Mouse (Mus musculus) fat pad, adult 2 months (tissue): ENCODE results near the gene Arhgap22.

ENCODE experiments used
- DNase-seq: peaks from one replicate; pipeline ENCODE4 v3.0.0-alpha.2; 2011; ENCODE audit warnings: low read depth, low spot score; ENCODE audit errors: extremely low read depth

Arhgap22 gene

GRCm38 (mm10) chr14:33366891-33367777 is 153.3 kb downstream of the Arhgap22 start:
- no peak for DNase-seq

GRCm38 (mm10) chr14:33369375-33369774 is 155.5 kb downstream of the Arhgap22 start:
- no peak for DNase-seq

GRCm38 (mm10) chr14:33370056-33370455 is 156.2 kb downstream of the Arhgap22 start:
- no peak for DNase-seq

GRCm38 (mm10) chr14:33371248-33371647 is 157.4 kb downstream of the Arhgap22 start:
- no peak for DNase-seq

- DNase-seq = no peak
These were observed 159.4 kb downstream of the Arhgap22 start for GRCm38 (mm10) chr14:33373271-33373670.

GRCm38 (mm10) chr14:33374089-33374488 is 160.3 kb downstream of the Arhgap22 start:
- DNase-seq = no peak

- no peak for DNase-seq
These were observed 163.4 kb downstream of the Arhgap22 start for GRCm38 (mm10) chr14:33377211-33377610.

- DNase-seq = no peak
These were observed 164.9 kb downstream of the Arhgap22 start for GRCm38 (mm10) chr14:33378723-33379122.

- no peak for DNase-seq
These were observed 167.1 kb downstream of the Arhgap22 start for GRCm38 (mm10) chr14:33380830-33381457.

- no peak for DNase-seq
These were observed 184.4 kb downstream of the Arhgap22 start for GRCm38 (mm10) chr14:33398065-33398860.

- DNase-seq = no peak
These were observed 186.2 kb downstream of the Arhgap22 start for GRCm38 (mm10) chr14:33400019-33400418.

GRCm38 (mm10) chr14:33402331-33402730 is 188.5 kb downstream of the Arhgap22 start:
- DNase-seq = no peak

- peak; percentile 67 for DNase-seq
These were observed 201.9 kb downstream of the Arhgap22 start for GRCm38 (mm10) chr14:33415746-33416145.

GRCm38 (mm10) chr14:33418311-33418909 is 204.6 kb downstream of the Arhgap22 start:
- no peak for DNase-seq
